Mouse (Mus musculus): Measurements from ENCODE around the gene Foxk1. TPM values are rescaled to one million over a fixed set of nuclear protein-coding genes. Genes with fewer than 3 reads are reported as not detected.

The Foxk1 gene
- total RNA-seq, 2 experiments from 2014 or later: 16.7 to 17.5 TPM

- DNase-seq: peak; percentile 29 to 40
- intact Hi-C loops (cut with DNase I): no loop called here
These were observed 14.3 kb upstream of the Foxk1 start for GRCm38 (mm10) chr5:142386784-142387680.

DNA sequence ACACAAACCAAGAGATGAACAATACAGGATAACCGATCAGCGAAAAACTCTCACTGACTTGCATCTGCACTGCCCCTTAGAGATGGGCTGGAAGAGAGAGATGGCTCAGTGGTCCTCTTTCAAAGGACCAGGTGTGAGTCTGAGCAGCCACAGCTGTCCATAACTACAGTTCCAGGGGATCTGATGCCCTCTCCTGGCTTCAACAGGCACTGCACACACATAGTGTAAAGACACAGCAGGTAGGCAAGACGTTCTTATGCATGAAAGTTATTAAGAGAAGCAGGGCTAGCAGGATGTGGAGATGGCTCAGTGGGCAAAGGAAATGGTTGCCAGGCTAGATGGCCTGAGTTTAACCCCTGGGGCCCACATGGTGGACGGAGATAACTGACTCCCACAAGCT is 13.6 kb upstream of the Foxk1 start:
- DNase-seq: peak in 1 of 2 experiments; percentile 22
- intact Hi-C loops (cut with DNase I): no loop called here

DNA sequence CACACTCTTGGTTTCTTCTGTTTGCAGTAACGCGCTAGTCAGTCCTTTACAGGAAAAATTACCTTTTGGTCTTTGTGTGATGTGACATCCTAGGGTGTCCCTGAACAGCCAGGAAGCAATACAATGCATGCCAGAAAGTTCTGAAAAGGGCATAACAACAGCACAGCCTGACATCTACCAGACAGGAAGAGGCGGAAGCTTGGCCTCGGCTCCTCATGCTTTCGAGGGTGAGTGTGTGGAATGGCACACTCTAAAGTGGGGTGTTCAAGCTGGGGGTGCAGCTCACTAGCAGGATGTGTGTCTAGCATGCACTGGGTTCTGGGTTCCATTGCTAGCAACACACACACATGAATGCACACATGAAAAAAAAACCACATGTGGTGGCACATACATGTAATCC is 9.6 kb upstream of the Foxk1 start:
- intact Hi-C loops (cut with DNase I): no loop called here
- DNase-seq: no peak

DNA sequence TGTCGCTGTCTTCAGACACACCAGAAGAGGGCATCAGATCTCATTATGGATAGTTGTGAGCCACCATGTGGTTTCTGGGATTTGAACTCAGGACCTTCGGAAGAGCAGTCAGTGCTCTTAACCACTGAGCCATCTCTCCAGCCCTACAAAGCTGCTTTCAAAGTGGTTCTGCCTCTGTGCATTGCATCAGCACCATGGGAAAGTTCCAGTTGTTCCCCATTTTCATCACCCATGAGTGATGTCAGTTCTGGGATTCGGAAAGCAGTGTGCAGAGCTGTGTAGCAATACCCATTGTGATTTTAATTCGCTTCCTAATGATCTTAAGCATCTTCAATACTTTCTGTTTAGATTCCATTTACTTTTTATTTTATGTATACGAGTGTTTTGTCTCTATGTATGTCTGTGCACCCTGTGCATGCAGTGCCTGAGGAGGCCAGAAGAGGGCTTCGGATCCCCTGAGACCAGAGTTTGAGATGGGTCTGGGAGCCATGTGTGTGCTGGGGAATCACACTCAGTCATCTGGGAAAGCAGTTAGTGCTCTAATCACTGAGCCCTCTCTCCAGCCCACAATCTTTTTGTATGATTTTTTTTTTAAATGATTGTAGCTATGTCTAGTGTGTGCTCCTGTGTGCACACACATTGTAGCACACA is 6.6 kb upstream of the Foxk1 start:
- DNase-seq: no peak
- intact Hi-C loops (cut with DNase I): no loop called here

GRCm38 (mm10) chr5:142395909-142396308 is 5.4 kb upstream of the Foxk1 start:
- intact Hi-C loops (cut with DNase I): no loop called here
- no peak for DNase-seq

GRCm38 (mm10) chr5:142400181-142400883 is 965 bp upstream of the Foxk1 start:
- intact Hi-C loops (cut with DNase I): no loop called here
- DNase-seq: no peak

DNA sequence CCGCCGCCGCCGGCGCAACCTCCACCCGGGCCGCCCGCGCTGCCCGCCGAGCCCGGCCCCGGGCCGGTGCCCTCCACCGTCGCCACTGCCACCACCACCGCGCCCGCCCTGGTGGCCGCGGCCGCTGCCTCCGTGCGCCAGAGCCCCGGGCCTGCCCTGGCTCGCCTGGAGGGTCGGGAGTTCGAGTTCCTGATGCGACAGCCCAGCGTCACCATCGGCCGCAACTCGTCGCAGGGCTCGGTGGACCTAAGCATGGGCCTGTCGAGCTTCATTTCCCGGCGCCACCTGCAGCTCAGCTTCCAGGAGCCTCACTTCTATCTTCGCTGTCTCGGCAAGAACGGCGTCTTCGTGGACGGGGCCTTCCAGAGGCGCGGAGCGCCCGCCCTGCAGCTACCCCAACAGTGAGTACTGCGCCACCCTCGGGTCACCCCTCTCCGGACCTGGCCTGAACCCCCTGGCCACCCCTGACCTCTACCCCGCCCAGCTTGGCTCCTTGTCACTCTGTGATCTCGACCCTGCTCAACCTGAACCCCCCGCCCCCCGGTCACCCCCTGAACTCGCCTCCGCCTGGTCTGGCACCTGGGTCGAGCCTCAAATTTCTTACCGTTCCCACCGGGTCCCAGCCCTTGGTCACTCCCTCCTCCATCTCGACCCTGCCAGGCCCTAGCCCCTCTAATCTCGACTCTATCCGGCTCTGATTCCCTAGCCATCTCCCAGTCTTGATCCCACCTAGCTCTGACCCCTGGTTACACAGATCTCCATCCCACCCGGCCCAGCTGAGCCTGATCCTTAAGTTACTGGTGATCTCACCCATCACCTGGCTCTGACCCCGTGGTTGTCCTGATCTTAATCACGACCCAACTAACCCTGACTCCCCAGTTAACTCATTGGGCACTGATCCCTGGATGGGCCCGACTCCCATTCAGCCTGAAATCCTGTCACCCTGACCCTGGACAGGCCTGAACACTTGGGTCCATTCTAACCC is 636 bp downstream of the Foxk1 start:
- peak in 1 of 2 experiments; percentile 45 for DNase-seq
- intact Hi-C loops (cut with DNase I): loop anchor here (1.0 kb wide), 4 partner anchors 21 to 46 kb away; no protein-coding TSS in a partner anchor

DNA sequence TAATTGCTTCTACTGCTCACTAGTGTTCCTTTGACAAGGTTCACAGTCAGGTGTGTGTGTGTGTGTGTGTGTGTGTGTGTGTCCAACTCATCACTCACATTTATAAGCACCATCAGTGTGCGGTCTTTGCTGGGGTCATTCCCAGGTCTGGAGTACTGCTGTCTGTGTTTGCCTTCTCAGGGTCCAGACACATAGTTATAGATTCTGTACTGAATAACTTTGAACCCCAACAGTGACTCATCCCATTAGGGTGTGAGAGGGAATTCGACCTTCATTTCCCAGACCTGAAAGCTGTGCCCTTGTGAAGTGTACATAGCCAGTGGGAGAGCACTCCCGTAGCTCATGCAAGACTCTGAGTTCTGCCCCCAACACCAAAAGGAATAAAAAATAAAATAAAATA is 2.4 kb downstream of the Foxk1 start:
- DNase-seq: no peak
- intact Hi-C loops (cut with DNase I): no loop called here

DNA sequence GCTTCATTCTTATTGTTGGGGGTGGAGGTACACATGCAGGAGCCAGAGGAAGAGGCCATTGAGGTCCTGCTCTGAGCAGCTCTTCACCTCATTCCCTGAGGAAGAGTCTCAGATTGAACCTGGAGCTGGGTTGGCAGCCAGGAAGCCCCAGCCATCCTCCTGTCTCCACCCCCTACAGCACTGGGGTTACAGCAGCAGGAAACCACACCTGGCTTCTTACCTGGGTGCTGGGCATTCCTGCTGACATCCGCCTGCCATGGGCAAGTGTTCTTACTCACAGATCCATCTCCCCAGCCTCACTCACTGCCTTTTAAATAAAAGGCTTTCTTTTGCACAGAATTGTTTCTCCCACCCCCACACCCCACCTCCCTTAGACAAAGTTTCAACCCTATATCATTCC is 3.0 kb downstream of the Foxk1 start:
- intact Hi-C loops (cut with DNase I): no loop called here
- DNase-seq: no peak

- intact Hi-C loops (cut with DNase I): no loop called here
- DNase-seq: no peak
These were observed 4.1 kb downstream of the Foxk1 start for GRCm38 (mm10) chr5:142405426-142405825.

GRCm38 (mm10) chr5:142406401-142406800 is 5.1 kb downstream of the Foxk1 start:
- intact Hi-C loops (cut with DNase I): no loop called here
- no peak for DNase-seq

GRCm38 (mm10) chr5:142406937-142407336 is 5.6 kb downstream of the Foxk1 start:
- intact Hi-C loops (cut with DNase I): no loop called here
- no peak for DNase-seq

DNA sequence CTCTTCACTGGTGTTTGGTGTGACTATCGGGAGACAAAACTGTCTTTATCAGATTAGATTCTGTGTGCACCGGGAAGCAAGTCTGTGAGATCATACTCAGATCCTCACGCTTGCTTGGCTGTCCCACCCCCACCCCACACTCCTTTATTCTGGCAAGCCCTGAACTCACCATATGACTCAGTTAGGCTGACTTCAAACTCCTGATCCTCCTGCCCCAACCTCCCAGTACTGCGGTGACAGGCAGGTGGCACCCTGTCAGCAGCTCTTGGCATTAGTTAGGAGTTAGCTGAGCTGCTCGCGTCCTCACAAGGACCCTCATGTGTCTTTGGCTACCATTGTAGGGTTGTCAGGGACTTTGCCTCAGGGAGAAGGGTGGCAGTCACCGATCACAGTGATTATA is 6.1 kb downstream of the Foxk1 start:
- DNase-seq: no peak
- intact Hi-C loops (cut with DNase I): no loop called here

- intact Hi-C loops (cut with DNase I): no loop called here
- no peak for DNase-seq
These were observed 7.9 kb downstream of the Foxk1 start for GRCm38 (mm10) chr5:142409169-142409568.

DNA sequence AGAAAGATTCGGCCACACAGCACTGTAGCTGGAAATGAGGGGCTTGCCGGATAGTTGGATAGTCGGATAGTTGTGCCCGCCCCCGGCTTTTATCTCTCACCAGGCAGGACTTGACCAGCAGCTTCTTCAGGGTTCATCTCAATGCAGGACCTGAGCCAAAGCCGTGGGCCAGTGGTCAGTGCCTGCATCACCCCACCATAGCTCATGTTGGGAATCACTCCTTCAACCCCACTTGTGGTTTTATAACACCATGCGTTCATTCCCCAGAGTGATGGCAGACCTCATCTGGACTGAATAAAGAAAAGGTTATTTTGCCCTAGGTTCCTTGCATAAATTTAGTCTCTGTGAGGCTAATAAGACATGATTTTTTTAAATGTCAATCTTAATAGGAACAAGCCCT is 9.1 kb downstream of the Foxk1 start:
- DNase-seq: no peak
- intact Hi-C loops (cut with DNase I): no loop called here

DNA sequence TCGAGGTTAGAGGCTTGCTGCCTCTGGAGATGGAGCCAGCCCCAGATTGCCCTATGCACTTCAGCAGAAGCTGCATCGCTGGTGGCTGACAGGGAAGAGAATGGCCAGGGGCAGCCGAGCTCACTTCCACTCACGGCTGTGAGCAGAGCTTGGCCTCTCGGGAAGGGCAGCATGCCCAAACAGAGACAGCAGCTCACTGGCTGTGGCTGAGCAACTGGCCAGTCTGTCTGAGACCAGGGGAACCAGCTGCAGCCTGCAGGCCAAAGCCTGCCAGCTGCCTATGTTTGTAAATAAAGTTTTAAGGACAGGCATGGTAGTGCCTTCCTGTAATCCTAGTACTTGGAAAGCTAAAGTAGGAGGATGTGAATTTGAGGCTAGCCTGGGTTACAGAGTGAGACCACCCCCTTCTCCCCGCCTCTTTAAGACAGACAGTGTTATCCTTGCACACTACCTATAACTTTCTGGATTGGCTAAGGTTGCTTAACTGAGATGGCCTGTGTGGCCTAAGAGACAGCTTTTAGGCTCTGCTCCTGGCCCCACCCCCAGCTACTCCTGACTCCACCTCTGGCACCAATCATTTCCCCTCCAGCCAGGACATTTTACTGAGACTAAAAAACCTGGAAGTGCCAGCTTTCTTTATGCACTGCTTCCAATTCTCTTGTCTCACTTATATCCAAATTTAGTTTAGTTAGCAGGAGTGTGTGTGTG is 11.5 kb downstream of the Foxk1 start:
- intact Hi-C loops (cut with DNase I): no loop called here
- peak in 1 of 2 experiments; percentile 28 for DNase-seq

- intact Hi-C loops (cut with DNase I): no loop called here
These were observed 12.6 kb downstream of the Foxk1 start for GRCm38 (mm10) chr5:142413723-142414445.

DNA sequence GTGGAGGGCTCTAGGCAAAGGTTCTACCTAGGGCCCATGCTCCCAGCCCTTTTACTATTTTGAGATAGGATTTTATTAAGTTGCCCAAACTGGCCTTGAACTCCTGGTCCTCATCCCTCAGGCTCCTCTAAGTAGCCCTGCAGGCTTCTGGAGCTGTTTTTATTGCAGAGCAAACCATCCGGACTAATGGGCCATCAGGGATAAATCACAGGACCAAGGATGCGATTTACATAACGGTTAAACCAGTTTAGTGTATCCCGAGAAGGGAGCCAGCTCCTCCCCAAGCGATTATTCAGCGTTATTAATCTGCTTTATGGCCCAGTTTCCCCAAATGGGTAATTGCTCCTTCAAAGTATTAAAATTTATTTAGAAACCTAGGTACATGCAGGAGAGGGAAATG is 14.1 kb downstream of the Foxk1 start:
- no peak for DNase-seq
- intact Hi-C loops (cut with DNase I): no loop called here

More at GRCm38 (mm10) chr5:142413723-142414445, 12.6 kb downstream of the Foxk1 start:
- DNase-seq: no peak

Measured in heart, postnatal 14 days (tissue).